Mouse (Mus musculus) neural tube, embryonic 11.5 days (tissue): ENCODE results near the gene Ndufs8. TPM values are rescaled to one million over a fixed set of nuclear protein-coding genes. Genes with fewer than 3 reads are reported as not detected.
A peak's percentile ranks its signal among the peaks of the same experiment; 100 is the strongest.

Experiments
- ATAC-seq: fragments of 200-750 bp; cut with Nextera tagmentation; 2 replicates; pipeline ENCODE4 v1.8.0; 2017; ENCODE audit warnings: moderate number of reproducible peaks, mild to moderate bottlenecking, moderate TSS enrichment, moderate library complexity; ENCODE audit not compliant: insufficient read depth, low FRiP score, low TSS enrichment
- DNase-seq: peaks from one replicate; pipeline ENCODE4 v3.0.0-alpha.2; 2015; ENCODE audit warnings: low spot score
- H3K27ac ChIP-seq: fragments of 300-500 bp; sonication (generic); 2 replicates; pipeline ENCODE4 v1.5.1; 2014; ENCODE audit warnings: low read depth, mild to moderate bottlenecking, low read length
- H3K27me3 ChIP-seq: fragments of 300-500 bp; sonication (generic); 2 replicates; pipeline ENCODE4 v1.6.1; 2014; ENCODE audit warnings: mild to moderate bottlenecking, low read length, mixed read lengths; ENCODE audit not compliant: control insufficient read depth, insufficient read depth
- H3K36me3 ChIP-seq: fragments of 300-500 bp; sonication (generic); 2 replicates; pipeline ENCODE4 v1.6.1; 2014; ENCODE audit warnings: mild to moderate bottlenecking, low read length, moderate library complexity, mixed read lengths; ENCODE audit not compliant: control insufficient read depth, insufficient read depth
- H3K4me1 ChIP-seq: fragments of 300-500 bp; sonication (generic); 2 replicates; pipeline ENCODE4 v1.6.1; 2014; ENCODE audit warnings: low read length, mixed read lengths; ENCODE audit not compliant: control insufficient read depth, insufficient read depth
- H3K4me2 ChIP-seq: fragments of 300-500 bp; sonication (generic); 2 replicates; pipeline ENCODE4 v1.6.1; 2014; ENCODE audit warnings: low read depth, mild to moderate bottlenecking, moderate library complexity
- H3K4me3 ChIP-seq: fragments of 300-500 bp; sonication (generic); 2 replicates; pipeline ENCODE4 v1.5.1; 2014; ENCODE audit warnings: low read depth, low read length
- H3K9ac ChIP-seq: fragments of 300-500 bp; sonication (generic); 2 replicates; pipeline ENCODE4 v1.6.1; 2014; ENCODE audit warnings: mild to moderate bottlenecking, low read length
- H3K9me3 ChIP-seq: fragments of 300-500 bp; sonication (generic); 2 replicates; pipeline ENCODE4 v1.6.1; 2016; ENCODE audit warnings: low read length; ENCODE audit not compliant: control insufficient read depth
- WGBS: fragments of 180-500 bp; shearing (Covaris S2); extraction: QIAGEN DNeasy Blood & Tissue Kit; methylation state at CpG from one replicate; pipeline ENCODE4 v1.1.7; 2014; 5-methylcytosine and 5-hydroxymethylcytosine counted together
- polyA plus RNA-seq: library from polyadenylated mRNA; unstranded; fragments of >200 nt; fragmentation: Nextera tagmentation; extraction: Ambion mirVana; gene quantifications from 2 replicates; pipeline ENCODE4 v1.2.1, GENCODE M21; 2014

Gene Ndufs8
- polyA plus RNA-seq, 1 experiment from 2014 or later, result 258 TPM

GRCm38 (mm10) chr19:3914535-3914934, 2.0 kb upstream of the Ndufs8 start:
- H3K27ac ChIP-seq, result no peak overlapping the region
- H3K4me3 ChIP-seq, result no peak overlapping the region
- no peaks in the 10 kb centered on the region for H3K27me3 ChIP-seq
- H3K9ac ChIP-seq, result no peak overlapping the region
- peaks cover 6% of the 10 kb centered on the region for H3K36me3 ChIP-seq
- H3K4me2 ChIP-seq, result no peak overlapping the region
- H3K9me3 ChIP-seq, result no peaks in the 10 kb centered on the region
- ATAC-seq (no peak), DNase-seq (no peak)
- 94% methylated on average over 5 of the region's 5 CpGs for WGBS
- H3K4me1 ChIP-seq, result peaks cover 11% of the 10 kb centered on the region

GRCm38 (mm10) chr19:3913692-3914091, 1.1 kb upstream of the Ndufs8 start:
- peak overlapping the region; percentile 80 for H3K4me2 ChIP-seq
- peak overlapping the region; percentile 64 for H3K4me3 ChIP-seq
- peaks cover 11% of the 10 kb centered on the region for H3K4me1 ChIP-seq
- no peak for DNase-seq
- WGBS, result 87% methylated on average over 8 of the region's 8 CpGs
- no peaks in the 10 kb centered on the region for H3K9me3 ChIP-seq
- peaks cover 8% of the 10 kb centered on the region for H3K36me3 ChIP-seq
- ATAC-seq, result no peak
- H3K27me3 ChIP-seq, result no peaks in the 10 kb centered on the region
- H3K9ac ChIP-seq, result peak overlapping the region; percentile 62
- no peak overlapping the region for H3K27ac ChIP-seq

GRCm38 (mm10) chr19:3910206-3910605, 2.4 kb downstream of the Ndufs8 start:
- ATAC-seq, result no peak
- Histone ChIP-seq H3K27me3 (no peaks in the 10 kb centered on the region), H3K9me3 (no peaks in the 10 kb centered on the region), H3K36me3 (peaks cover 9% of the 10 kb centered on the region), H3K4me3 (no peak overlapping the region), H3K4me2 (no peak overlapping the region; the same call in 1 of the 2 replicates), H3K4me1 (peaks cover 11% of the 10 kb centered on the region), H3K9ac (no peak overlapping the region), H3K27ac (no peak overlapping the region)
- no peak for DNase-seq
- WGBS, result 87% methylated on average over 5 of the region's 5 CpGs

DNA sequence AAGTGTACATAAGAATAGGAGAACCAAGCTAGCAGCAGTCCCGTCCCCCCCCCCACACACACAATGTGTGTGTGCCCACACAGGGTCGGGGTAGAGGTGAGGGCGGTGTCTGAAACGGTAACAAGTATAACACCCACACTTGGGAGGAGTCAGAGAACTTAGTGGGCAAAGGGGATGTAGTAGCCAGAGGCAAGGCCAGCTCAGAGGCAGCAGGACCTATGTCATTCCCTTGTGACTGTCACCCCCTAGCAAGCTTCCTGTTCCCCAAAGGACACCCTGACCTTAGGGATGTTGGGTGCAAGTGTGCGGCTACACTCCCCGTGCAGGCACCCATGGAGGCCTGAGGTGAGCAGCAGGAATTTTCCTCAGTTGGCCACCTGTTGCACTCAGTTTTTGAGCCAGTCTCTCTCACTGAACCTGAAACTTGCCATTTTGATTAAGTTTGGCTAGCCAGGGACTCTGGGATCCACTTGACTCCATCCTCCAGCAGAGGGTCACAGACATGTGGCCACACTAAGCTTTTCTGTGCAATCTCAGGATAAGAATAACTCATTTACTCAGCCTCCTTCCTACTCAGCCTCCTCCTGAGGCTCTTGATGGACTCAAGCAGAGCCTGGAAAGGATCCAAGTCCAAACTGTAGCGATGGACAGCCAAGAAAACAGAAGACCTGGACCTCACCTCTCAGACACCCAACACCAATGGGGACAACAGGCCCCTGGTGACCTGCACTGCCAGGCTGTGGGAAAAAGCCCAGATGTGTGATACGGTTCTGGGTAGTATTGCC, 4.5 kb downstream of the Ndufs8 start:
- DNase-seq (no peak), ATAC-seq (no peak)
- Histone ChIP-seq H3K9me3 (no peaks in the 10 kb centered on the region), H3K4me3 (no peak overlapping the region), H3K4me1 (peaks cover 5% of the 10 kb centered on the region; the same call in 1 of the 2 replicates), H3K27me3 (no peaks in the 10 kb centered on the region), H3K4me2 (no peak overlapping the region), H3K36me3 (peaks cover 9% of the 10 kb centered on the region), H3K9ac (no peak overlapping the region), H3K27ac (no peak overlapping the region)
- 81% methylated on average over 8 of the region's 8 CpGs for WGBS

DNA sequence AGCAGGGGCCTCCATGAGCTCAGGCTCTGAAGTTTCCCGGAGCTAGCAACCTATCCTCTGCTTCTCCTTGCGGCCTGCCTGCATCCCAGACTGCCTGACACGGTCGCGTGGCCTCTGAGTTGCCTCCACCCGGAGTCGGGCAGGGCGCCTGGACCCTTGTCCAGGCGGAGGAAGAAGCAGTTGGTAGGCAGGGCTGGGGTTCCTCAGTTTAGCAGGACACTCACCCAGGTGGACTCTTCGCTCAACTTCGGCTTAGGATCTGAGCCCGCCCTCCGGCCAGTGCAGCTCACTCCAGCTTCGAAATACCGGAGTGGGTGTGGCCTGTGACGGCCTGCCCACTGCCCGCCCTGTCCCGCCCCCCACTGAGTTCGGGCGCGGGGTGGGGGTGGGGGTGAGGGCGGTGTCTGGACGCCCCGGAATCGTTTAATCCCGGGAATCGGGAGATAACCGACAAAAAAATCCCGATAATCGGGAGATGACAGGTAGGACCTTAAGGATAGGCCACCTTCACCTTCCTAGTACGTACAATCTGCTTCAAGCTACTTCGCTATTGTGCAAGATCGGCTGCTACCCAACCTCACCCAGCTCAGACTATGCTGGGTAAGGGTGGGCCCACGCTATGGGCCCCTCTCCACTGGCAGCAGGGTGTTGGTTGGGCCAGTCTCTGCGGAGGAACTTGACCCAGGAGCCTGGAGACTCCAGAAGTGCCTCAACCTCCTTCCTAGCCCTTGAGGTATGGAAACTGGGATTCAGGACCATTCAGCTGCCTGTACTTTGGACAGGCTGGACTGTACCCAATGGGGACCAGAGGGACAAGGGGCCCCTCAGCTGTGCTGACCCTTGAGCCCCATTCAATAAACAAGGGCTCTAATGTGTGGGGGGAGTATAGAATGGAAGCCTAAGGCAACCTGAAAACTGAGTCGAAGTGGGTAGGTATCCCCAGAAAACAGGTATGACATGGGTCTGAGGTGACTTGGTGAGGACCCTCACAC, 5.5 kb downstream of the Ndufs8 start, which contains the start of gene Tcirg1:
Gene Tcirg1, minus strand, starts transcription at position 339 of the 992 bp plus-strand sequence.
- peak; percentile 66 for DNase-seq
- Histone ChIP-seq H3K9ac (peak within 1 kb of the TSS; percentile 62), H3K4me2 (peak within 1 kb of the TSS; percentile 61), H3K27me3 (no peaks in the 10 kb centered on the region), H3K4me3 (peak within 1 kb of the TSS; percentile 36), H3K9me3 (no peaks in the 10 kb centered on the region), H3K27ac (no peak within 1 kb of the TSS), H3K4me1 (peaks cover 4% of the 10 kb centered on the region; the same call in 1 of the 2 replicates), H3K36me3 (peaks cover 9% of the 10 kb centered on the region)
- WGBS, result 5% methylated on average over 36 of the region's 36 CpGs
- ATAC-seq, result peak; percentile 66

DNA sequence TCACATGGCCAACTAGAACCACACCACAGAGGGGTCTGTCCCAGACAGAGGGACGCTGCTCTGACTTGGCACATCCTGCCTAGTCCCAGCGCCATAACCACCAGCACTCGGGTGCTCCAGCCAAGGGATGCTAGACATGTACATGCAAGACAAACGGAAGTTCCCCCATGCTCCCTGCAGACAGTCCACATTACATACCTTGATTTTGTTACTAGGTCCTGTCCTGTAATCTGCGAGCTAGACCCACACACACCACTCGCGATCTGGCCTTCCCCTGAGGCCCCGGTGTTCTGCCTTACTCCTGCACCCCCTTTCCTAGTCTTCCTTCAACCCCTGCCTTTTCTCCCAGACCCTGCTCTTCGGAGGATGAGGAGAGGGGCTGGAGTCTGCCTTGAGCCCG, 6.2 kb downstream of the Ndufs8 start:
- peak overlapping the region; percentile 36 for H3K4me3 ChIP-seq
- no peaks in the 10 kb centered on the region; the same call in 1 of the 2 replicates for H3K4me1 ChIP-seq
- ATAC-seq (no peak), DNase-seq (no peak)
- H3K36me3 ChIP-seq, result peaks cover 9% of the 10 kb centered on the region
- peak overlapping the region; percentile 61 for H3K4me2 ChIP-seq
- peak overlapping the region; percentile 62 for H3K9ac ChIP-seq
- H3K9me3 ChIP-seq, result no peaks in the 10 kb centered on the region
- no peaks in the 10 kb centered on the region for H3K27me3 ChIP-seq
- 49% methylated on average over 10 of the region's 10 CpGs for WGBS
- H3K27ac ChIP-seq, result no peak overlapping the region

- peak overlapping the region; percentile 18 for H3K4me2 ChIP-seq
- 47% methylated on average over 6 of the region's 6 CpGs for WGBS
- H3K27me3 ChIP-seq, result no peaks in the 10 kb centered on the region
- no peaks in the 10 kb centered on the region; the same call in 1 of the 2 replicates for H3K4me1 ChIP-seq
- no peak overlapping the region for H3K27ac ChIP-seq
- no peak for DNase-seq
- H3K9ac ChIP-seq, result peak overlapping the region; percentile 5; the same call in 1 of the 2 replicates
- no peak for ATAC-seq
- H3K36me3 ChIP-seq, result peaks cover 9% of the 10 kb centered on the region
- H3K9me3 ChIP-seq, result no peaks in the 10 kb centered on the region
- 0 out of 2 replicates have a peak overlapping the region, but pooled peaks have one; percentile 5 for H3K4me3 ChIP-seq
These were observed 7.2 kb downstream of the Ndufs8 start for GRCm38 (mm10) chr19:3905261-3905969.

DNA sequence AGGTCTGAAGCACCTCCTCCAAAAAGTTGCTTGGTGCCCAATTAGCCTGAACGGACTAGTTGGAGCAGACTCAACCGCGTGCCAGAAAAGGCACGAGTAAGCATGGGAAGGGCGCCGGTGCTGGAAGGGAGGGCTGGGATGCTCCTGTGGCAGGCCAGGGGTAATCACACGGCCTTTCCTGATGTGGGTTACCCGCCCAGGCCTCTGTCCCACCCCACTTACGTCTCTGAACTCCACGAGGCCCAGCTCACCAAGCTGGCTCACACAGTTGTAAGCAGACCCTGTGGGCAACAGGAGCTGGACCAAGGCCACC, 8.3 kb downstream of the Ndufs8 start:
- H3K4me1 ChIP-seq, result no peaks in the 10 kb centered on the region; the same call in 1 of the 2 replicates
- no peaks in the 10 kb centered on the region for H3K27me3 ChIP-seq
- no peak overlapping the region for H3K9ac ChIP-seq
- no peak overlapping the region for H3K4me3 ChIP-seq
- ATAC-seq (no peak), DNase-seq (no peak)
- H3K9me3 ChIP-seq, result no peaks in the 10 kb centered on the region
- 61% methylated on average over 10 of the region's 10 CpGs for WGBS
- H3K4me2 ChIP-seq, result no peak overlapping the region
- H3K27ac ChIP-seq, result no peak overlapping the region
- H3K36me3 ChIP-seq, result peaks cover 2% of the 10 kb centered on the region
